Mouse (Mus musculus): ENCODE results near the gene Gpatch4. TPM values are rescaled to one million over a fixed set of nuclear protein-coding genes. Genes with fewer than 3 reads are reported as not detected.

The Gpatch4 gene
- total RNA-seq, 2 experiments from 2014 or later: 11.3 to 15.0 TPM

DNA sequence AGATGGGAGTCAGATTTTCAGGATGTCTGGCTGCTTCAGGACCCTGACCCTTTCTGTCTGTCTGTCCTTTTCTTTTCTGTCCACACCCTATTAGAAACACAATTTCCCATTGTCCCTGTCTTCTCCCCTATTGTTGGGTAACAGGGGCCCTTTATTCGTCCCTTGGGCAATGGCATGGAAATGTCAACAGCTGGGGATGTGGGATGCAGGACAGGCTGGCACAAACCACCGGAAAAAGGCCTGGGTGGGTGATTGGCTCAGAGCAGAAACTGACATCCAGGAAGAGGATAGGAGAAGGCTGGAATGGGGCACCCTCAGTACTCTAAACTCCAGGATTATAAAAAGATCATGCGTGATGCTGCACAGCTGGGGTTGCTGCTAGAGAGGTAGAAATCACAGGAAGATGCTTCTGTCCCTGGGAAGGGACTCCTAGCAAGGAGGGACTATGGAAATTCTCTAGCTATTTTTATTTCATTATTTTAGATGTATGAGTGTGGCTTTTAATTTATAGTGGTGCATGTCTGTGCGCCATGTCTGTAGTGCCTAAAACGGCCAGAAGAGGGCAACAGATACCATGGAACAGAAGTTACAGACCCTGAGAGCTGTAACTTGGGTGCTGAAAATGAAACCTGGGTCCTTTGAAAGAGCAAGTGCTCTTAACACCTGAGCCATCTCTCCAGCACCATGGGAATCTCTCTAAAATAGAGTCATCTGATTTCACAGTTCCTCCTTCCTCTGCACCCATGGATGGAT, 15.3 kb upstream of the Gpatch4 start, which contains the start of gene Hapln2:
Hapln2 (minus strand) TSS at position 150 of the 753 bp plus-strand sequence.
- intact Hi-C loops (cut with DNase I; ENCODE audit: low total_unique reads): no loop called here
- DNase-seq: no peak

DNA sequence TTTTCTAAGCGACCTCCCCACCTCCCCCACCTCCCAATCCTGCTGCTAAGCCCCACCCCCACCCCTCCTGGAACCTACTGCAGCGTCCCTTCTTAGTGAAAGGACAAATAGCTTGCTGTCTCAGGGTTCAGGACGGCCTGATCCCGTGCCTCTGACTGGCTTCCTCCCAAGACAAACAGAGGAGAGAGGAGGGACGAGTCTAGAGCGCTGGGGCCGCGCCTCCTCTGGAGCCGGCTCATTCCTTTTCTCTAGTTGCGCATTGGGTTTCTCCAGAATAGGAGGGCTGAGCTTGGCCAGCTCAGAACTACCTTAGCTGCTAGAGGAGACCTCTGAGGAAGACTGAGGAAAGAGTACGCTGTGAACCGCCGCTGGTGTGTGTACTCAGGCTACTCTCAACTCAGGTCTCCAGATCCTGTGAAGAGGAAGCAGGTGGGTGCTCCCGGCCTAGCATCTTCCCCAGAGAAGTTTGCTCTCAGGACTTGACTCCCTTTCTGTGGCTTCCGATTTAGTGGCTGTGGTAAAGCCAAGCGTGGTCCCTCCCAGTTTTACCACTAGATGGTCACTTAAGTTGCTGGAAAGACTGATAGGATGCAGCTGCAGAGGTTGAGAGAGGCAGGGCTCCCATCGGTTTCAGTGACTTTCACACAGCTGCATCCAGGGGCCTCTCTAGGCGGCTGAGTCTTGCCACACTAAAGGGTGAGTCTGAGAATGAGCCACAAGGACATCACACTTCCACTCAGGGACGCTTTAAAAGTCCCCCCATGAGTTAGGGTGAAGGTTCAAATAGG, 12.1 kb upstream of the Gpatch4 start:
- intact Hi-C loops (cut with DNase I; ENCODE audit: low total_unique reads): no loop called here
- no peak for DNase-seq

- no peak for DNase-seq
- intact Hi-C loops (cut with DNase I; ENCODE audit: low total_unique reads): no loop called here
Observed at GRCm38 (mm10) chr3:88033506-88033905, 9.4 kb upstream of the Gpatch4 start.

DNA sequence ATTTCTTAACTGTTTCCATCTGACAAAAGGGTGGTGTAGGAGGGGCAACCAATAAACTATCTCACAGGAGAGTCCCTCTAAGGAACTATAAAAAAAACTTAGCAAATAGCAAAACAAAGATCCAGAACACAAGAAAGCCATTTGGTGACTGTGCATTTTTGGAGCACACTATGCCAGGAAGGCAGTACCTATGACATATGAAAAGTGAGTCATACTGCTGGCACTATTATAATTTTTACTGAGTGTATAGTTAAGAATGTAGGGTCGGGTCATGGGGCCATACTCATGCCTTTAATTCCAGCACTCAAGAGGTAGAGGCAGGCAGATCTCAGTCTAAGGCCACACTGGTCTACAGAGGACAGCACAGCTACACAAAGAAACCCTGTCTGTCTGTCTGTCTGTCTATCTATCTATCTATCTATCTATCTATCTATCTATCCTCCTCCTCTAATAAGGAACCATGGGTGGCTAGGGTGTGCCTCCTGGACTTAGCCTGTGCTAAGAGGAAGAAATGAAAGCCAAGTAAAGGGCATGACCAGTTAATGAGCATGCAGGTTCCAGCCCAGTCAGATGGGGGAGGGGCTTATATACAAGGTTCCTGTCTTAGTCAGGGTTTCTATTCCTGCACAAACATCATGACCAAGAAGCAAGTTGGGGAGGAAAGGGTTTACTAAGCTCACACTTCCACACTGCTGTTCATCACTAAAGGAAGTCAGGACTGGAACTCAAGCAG, 7.2 kb upstream of the Gpatch4 start:
- intact Hi-C loops (cut with DNase I; ENCODE audit: low total_unique reads): no loop called here
- DNase-seq: no peak

GRCm38 (mm10) chr3:88049532-88049931, 6.6 kb downstream of the Gpatch4 start:
- intact Hi-C loops (cut with DNase I; ENCODE audit: low total_unique reads): no loop called here
- no peak for DNase-seq

DNA sequence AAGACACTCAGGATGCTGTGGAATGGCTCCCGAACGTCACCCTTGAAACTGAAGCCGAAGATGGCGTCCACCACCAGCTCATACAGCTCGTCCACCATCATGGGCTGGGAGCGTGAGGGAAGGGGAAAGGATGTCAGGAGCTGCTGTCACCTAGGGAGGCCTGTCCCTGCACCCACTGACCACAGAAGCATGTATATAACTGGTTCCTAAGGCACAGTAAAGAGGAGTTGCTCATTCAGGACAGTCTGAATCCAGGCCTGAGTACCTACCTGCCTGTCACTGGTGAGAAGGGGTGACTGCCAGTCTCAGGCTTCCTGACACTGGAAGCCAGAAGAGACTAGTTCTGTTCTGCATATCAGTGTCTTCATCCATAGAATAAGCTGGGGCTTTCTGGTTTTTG, 14.1 kb downstream of the Gpatch4 start:
- intact Hi-C loops (cut with DNase I; ENCODE audit: low total_unique reads): loop anchor here (10.0 kb wide), 1 partner anchor 112 kb away; the partner anchor contains the start of gene Crabp2
- no peak for DNase-seq

DNA sequence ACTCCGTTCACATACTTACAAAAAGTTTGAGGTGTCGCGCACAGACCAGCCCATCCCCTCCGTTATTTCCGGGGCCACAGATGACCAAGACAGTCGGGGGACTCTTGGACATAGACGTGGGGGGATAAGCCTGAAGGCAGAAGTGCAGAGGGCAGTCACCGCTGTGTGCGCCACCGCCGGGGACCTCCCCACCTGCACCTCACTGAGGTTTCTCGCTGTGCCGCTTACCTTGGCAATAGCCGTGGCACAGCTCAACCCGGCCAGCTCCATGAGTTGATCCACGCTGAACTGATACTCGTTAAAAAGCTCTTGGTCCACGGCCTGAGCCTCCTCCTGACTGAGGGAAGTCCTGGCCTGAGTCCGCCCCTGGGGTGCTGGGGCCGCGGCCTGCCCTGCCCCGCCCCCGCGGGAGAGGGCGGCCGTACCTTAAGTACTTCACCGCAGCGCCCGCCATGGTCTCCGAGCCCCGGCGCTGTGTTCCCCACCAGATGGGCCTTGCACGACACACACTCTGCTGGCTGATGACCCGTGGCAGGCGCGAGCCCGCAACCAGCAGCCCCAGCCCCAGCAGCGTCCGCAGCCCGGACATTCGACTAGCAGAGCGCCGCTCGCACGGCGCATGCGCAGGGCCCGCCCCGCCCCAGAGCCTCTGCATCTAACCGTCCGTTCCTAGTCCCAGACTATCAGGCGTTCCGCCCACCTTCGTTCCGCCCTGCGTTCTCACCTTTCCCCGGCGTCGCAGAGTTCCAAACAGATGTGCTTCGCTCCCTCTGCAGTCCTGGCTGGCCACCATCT, 15.2 kb downstream of the Gpatch4 start, which contains the start of gene Naxe:
Naxe (minus strand) TSS at position 594 of the 795 bp plus-strand sequence.
- DNase-seq: peak; percentile 87
- intact Hi-C loops (cut with DNase I; ENCODE audit: low total_unique reads): loop anchor here (10.0 kb wide), 1 partner anchor 113 kb away; the partner anchor contains the start of gene Crabp2

DNA sequence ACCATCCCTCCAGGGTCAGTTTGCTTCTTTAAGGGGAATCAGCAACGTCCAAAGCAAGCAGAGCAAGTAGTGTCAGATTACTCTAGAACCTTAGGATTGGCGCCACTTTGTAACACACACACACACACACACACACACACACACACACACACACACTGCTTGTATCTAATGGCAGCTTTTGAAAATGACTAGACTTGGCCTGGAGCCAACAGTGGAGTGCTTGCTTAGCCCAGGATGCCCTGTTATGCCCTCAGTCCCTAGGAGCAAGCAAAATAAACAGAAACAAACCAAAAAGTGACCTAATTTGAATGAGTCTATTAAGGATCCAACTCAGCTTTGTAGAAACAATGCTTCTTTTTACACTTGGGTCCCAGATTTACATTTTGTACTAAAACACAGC, 25.5 kb downstream of the Gpatch4 start:
- no peak for DNase-seq
- intact Hi-C loops (cut with DNase I; ENCODE audit: low total_unique reads): no loop called here

- peak; percentile 82 for DNase-seq
- intact Hi-C loops (cut with DNase I; ENCODE audit: low total_unique reads): loop anchor here (2.0 kb wide), 1 partner anchor 61 kb away; no protein-coding TSS in a partner anchor
Observed at GRCm38 (mm10) chr3:88071783-88072182, 28.9 kb downstream of the Gpatch4 start.

DNA sequence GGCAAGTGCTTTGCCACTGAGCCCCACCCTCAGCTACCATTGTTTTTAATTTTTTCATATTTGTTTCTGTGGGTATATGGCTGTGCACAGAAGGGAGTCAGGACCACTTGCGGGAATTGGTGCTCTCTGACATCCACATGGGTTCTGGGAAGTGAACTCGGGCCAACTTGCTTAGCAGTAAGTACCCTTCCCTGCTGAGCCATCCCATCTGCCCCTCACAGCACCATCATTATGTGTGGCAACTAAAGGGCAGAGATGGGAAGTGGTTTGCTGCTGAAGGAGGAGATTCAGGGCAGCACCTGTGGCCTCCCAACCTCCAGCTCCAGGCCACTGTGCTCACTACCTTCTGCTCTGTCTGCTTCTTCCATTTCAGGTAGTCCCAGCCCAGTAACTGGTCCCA, 30.7 kb downstream of the Gpatch4 start:
- intact Hi-C loops (cut with DNase I; ENCODE audit: low total_unique reads): loop anchor here (2.0 kb wide), 1 partner anchor 63 kb away; no protein-coding TSS in a partner anchor
- DNase-seq: no peak

DNA sequence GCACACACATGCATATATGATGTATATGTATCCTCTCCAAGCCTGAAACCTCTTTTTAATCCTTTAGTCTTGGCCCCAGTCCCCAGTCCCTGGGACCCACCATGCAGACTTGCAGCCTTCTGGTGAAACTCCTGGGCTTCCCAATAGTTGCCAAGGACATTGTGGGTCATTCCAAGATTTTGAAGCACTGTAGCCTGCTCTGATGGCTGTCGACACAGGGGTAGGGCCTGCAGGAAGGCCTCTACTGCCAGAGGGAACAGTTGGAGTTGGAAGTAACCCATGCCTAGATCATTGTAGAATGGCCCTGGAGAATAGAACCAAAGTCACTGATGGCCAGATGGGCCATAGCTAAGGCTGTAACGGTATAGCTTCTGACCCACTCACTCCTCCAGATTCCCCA, 31.4 kb downstream of the Gpatch4 start:
- DNase-seq: no peak
- intact Hi-C loops (cut with DNase I; ENCODE audit: low total_unique reads): no loop called here

DNA sequence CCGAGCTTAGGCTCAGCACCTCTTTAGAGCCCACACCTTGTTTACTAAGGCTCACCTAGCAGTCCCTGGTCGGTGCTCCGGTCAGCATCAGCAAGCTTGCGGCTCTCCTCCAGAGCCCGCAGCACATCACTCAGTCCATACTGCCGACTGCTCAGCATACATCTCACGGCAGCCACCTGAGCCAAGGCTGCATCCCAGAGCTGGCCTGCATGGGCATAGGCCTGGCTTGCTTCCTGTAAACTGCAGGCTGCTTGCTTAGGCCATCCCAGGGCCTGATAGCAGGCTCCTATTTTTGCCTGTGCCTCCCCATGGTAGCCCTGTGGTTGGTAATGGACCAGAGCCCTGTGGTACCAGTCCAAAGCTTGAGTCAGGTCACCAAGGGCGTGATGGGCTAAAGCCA, 31.9 kb downstream of the Gpatch4 start:
- intact Hi-C loops (cut with DNase I; ENCODE audit: low total_unique reads): no loop called here
- DNase-seq: no peak

DNA sequence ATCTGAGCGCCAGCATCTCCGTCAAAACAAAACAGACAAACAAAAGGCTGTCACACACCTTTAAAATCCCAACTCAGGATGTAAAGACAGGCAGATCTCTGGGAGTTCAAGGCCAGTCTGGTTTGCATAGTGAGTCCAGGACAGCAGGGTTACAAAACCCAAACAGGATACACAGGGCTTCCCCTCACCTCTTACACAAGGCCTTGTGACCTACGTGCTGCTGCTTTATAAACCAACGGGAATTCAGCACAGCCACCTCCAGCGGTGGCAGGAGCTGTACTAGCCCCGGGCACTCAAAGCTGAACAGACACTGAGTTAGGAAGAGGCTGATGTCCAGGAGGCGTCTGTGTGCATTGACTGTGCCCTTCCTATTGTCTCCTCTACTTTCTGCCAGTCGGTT, 34.5 kb downstream of the Gpatch4 start:
- intact Hi-C loops (cut with DNase I; ENCODE audit: low total_unique reads): no loop called here
- DNase-seq: no peak

- intact Hi-C loops (cut with DNase I; ENCODE audit: low total_unique reads): no loop called here
- no peak for DNase-seq
Observed at GRCm38 (mm10) chr3:88078204-88078603, 35.3 kb downstream of the Gpatch4 start, which contains the start of gene Ttc24. Gene Ttc24 (minus strand): TSS chr3:88078304.

DNA sequence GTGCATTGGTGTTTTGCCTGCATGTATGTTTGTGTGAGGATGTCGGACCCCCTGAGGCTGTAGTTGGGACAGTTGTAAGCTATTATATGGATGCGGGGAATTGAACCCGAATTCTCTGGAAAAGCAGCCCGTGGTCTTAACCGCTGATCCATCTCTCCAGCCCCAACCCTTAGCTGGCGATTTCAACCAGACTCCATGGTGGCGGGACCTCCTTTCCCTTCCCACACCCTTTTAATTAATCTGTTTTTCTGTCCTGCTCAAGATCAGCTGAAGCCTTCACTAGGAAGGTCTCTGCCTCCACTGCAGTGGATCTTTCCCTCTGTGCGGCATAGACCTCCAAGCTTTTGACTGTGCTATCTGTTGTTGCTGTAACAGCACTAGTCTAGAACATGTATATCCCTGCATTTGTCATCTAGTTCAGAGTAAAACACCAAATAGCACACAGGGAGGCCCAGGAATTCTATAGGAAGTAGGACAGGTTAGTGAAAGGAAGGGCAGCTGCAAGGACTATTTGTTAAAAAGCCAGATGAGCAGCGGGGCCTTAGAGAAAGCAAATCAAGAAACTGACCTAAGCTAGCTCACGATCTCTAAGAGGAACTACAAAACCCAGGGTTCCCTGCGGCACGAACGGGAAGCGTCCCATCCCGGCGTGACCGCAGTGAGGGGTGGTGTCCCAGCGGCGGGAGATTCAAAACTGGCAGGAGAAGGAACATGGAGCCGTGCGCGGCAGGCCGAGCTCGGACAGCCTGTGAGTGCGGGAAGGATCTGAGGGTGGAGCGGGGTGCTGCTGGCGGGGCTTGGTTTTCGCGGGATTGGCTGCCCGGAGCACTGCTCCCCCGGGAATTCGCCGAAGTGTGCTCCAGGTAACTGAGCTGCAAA, 38.7 kb downstream of the Gpatch4 start, which contains the start of gene Iqgap3:
Iqgap3 (plus strand) TSS at position 627 of the 879 bp plus-strand sequence.
- intact Hi-C loops (cut with DNase I; ENCODE audit: low total_unique reads): no loop called here
- peak; percentile 93 for DNase-seq

DNA sequence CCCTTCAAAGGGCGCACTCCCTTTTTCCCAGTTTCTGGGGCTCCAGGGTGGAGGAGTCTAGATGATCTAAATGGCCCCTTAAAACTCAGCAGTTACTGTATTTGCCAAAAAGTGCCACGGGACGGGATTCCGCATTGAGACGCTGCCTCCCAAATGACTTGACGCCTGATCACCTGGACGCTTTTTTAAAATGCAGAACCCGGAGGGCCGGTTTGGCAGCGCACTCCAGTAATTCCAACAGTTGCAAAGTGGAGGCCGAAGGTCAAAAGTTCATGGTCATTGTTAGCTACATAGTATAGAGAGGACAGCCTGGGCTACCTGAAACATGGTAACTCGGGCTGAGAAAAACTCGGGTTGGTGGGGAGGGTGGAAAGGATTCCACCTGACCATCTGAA, 39.3 kb downstream of the Gpatch4 start:
- intact Hi-C loops (cut with DNase I; ENCODE audit: low total_unique reads): no loop called here
- DNase-seq: no peak

GRCm38 (mm10) chr3:88082663-88083062, 39.8 kb downstream of the Gpatch4 start:
- intact Hi-C loops (cut with DNase I; ENCODE audit: low total_unique reads): no loop called here
- DNase-seq: no peak

- intact Hi-C loops (cut with DNase I; ENCODE audit: low total_unique reads): no loop called here
- no peak for DNase-seq
Observed at GRCm38 (mm10) chr3:88084001-88084400, 41.1 kb downstream of the Gpatch4 start.

Measured in gastrocnemius, postnatal 14 days (tissue).